Mouse (Mus musculus): ENCODE data around the gene Foxk1. TPM values are rescaled to one million over a fixed set of nuclear protein-coding genes. Genes with fewer than 3 reads are reported as not detected.

Foxk1 gene
- 3.1 and 3.3 TPM in 2 replicates for polyA plus RNA-seq (2015; fragmentation: Nextera tagmentation; extraction: Ambion mirVana)

GRCm38 (mm10) chr5:142400981-142401640 lies at the start of gene Foxk1:
Foxk1 (plus strand) TSS chr5:142401497.
- Histone ChIP-seq H3K27me3 (ENCODE audit: control insufficient read depth, insufficient read depth, low read depth, low read length) (no peaks in the 10 kb centered on the region), H3K9ac (ENCODE audit: low read length) (peak within 1 kb of the TSS; percentile 98), H3K4me3 (ENCODE audit: low read length) (peak within 1 kb of the TSS; percentile 100), H3K4me1 (replicated peaks; ENCODE audit: control insufficient read depth, insufficient read depth, low read length) (peaks cover 38% of the 10 kb centered on the region), H3K36me3 (ENCODE audit: control insufficient read depth, insufficient read depth, low read length) (no peaks in the 10 kb centered on the region), H3K27ac (ENCODE audit: low read length) (peak within 1 kb of the TSS; percentile 89), H3K4me2 (ENCODE audit: low read depth, low read length) (peak within 1 kb of the TSS; percentile 73), H3K9me3 (ENCODE audit: control insufficient read depth, low read length) (no peaks in the 10 kb centered on the region)
- 0% methylated on average over 23 of the region's 60 CpGs for WGBS
- ATAC-seq (ENCODE audit: low read depth), result peak; percentile 91

GRCm38 (mm10) chr5:142352336-142352892 lies 48.9 kb upstream of the Foxk1 start:
- H3K36me3 ChIP-seq (ENCODE audit: control insufficient read depth, insufficient read depth, low read length), result no peaks in the 10 kb centered on the region
- H3K27ac ChIP-seq (ENCODE audit: low read length), result no peak overlapping the region
- H3K9me3 ChIP-seq (ENCODE audit: control insufficient read depth, low read length), result no peaks in the 10 kb centered on the region
- no peaks in the 10 kb centered on the region for H3K4me1 ChIP-seq (replicated peaks; ENCODE audit: control insufficient read depth, insufficient read depth, low read length)
- no peak overlapping the region for H3K4me2 ChIP-seq (ENCODE audit: low read depth, low read length)
- H3K4me3 ChIP-seq (ENCODE audit: low read length), result no peak overlapping the region
- 83% methylated on average over 5 of the region's 5 CpGs for WGBS
- no peak for ATAC-seq (ENCODE audit: low read depth)
- no peaks in the 10 kb centered on the region for H3K27me3 ChIP-seq (ENCODE audit: control insufficient read depth, insufficient read depth, low read depth, low read length)
- H3K9ac ChIP-seq (ENCODE audit: low read length), result no peak overlapping the region

- 70% methylated on average over 3 of the region's 3 CpGs for WGBS
- Histone ChIP-seq H3K27ac (ENCODE audit: low read length) (no peak overlapping the region), H3K27me3 (ENCODE audit: control insufficient read depth, insufficient read depth, low read depth, low read length) (no peaks in the 10 kb centered on the region), H3K4me1 (replicated peaks; ENCODE audit: control insufficient read depth, insufficient read depth, low read length) (no peaks in the 10 kb centered on the region), H3K4me2 (ENCODE audit: low read depth, low read length) (no peak overlapping the region), H3K9ac (ENCODE audit: low read length) (no peak overlapping the region), H3K9me3 (ENCODE audit: control insufficient read depth, low read length) (no peaks in the 10 kb centered on the region), H3K4me3 (ENCODE audit: low read length) (no peak overlapping the region), H3K36me3 (ENCODE audit: control insufficient read depth, insufficient read depth, low read length) (no peaks in the 10 kb centered on the region)
- no peak for ATAC-seq (ENCODE audit: low read depth)
These were observed 46.2 kb upstream of the Foxk1 start for GRCm38 (mm10) chr5:142355144-142355543.

- ATAC-seq (ENCODE audit: low read depth), result no peak
- Histone ChIP-seq H3K9ac (ENCODE audit: low read length) (no peak overlapping the region), H3K4me2 (ENCODE audit: low read depth, low read length) (no peak overlapping the region), H3K4me3 (ENCODE audit: low read length) (no peak overlapping the region), H3K9me3 (ENCODE audit: control insufficient read depth, low read length) (no peaks in the 10 kb centered on the region), H3K27me3 (ENCODE audit: control insufficient read depth, insufficient read depth, low read depth, low read length) (no peaks in the 10 kb centered on the region), H3K36me3 (ENCODE audit: control insufficient read depth, insufficient read depth, low read length) (no peaks in the 10 kb centered on the region), H3K27ac (ENCODE audit: low read length) (no peak overlapping the region), H3K4me1 (replicated peaks; ENCODE audit: control insufficient read depth, insufficient read depth, low read length) (no peaks in the 10 kb centered on the region)
- 47% methylated on average over 5 of the region's 5 CpGs for WGBS
These were observed 40.1 kb upstream of the Foxk1 start for GRCm38 (mm10) chr5:142361166-142361565.

GRCm38 (mm10) chr5:142362894-142363293 lies 38.4 kb upstream of the Foxk1 start:
- Histone ChIP-seq H3K4me2 (ENCODE audit: low read depth, low read length) (no peak overlapping the region), H3K4me1 (replicated peaks; ENCODE audit: control insufficient read depth, insufficient read depth, low read length) (peaks cover 4% of the 10 kb centered on the region), H3K36me3 (ENCODE audit: control insufficient read depth, insufficient read depth, low read length) (no peaks in the 10 kb centered on the region), H3K4me3 (ENCODE audit: low read length) (no peak overlapping the region), H3K9ac (ENCODE audit: low read length) (no peak overlapping the region), H3K27me3 (ENCODE audit: control insufficient read depth, insufficient read depth, low read depth, low read length) (no peaks in the 10 kb centered on the region), H3K27ac (ENCODE audit: low read length) (no peak overlapping the region), H3K9me3 (ENCODE audit: control insufficient read depth, low read length) (no peaks in the 10 kb centered on the region)
- WGBS, result 47% methylated on average over 3 of the region's 3 CpGs
- ATAC-seq (ENCODE audit: low read depth), result no peak

- Histone ChIP-seq H3K36me3 (ENCODE audit: control insufficient read depth, insufficient read depth, low read length) (no peaks in the 10 kb centered on the region), H3K4me3 (ENCODE audit: low read length) (no peak overlapping the region), H3K4me2 (ENCODE audit: low read depth, low read length) (no peak overlapping the region), H3K9ac (ENCODE audit: low read length) (no peak overlapping the region), H3K4me1 (replicated peaks; ENCODE audit: control insufficient read depth, insufficient read depth, low read length) (peaks cover 11% of the 10 kb centered on the region), H3K27ac (ENCODE audit: low read length) (no peak overlapping the region; the same call in 1 of the 2 replicates), H3K27me3 (ENCODE audit: control insufficient read depth, insufficient read depth, low read depth, low read length) (no peaks in the 10 kb centered on the region), H3K9me3 (ENCODE audit: control insufficient read depth, low read length) (no peaks in the 10 kb centered on the region)
- WGBS, result 36% methylated on average over 5 of the region's 5 CpGs
- peak; percentile 20 for ATAC-seq (ENCODE audit: low read depth)
These were observed 37.2 kb upstream of the Foxk1 start for GRCm38 (mm10) chr5:142364095-142364494.

- Histone ChIP-seq H3K4me3 (ENCODE audit: low read length) (peak overlapping the region; percentile 73), H3K4me2 (ENCODE audit: low read depth, low read length) (peak overlapping the region; percentile 89), H3K27me3 (ENCODE audit: control insufficient read depth, insufficient read depth, low read depth, low read length) (no peaks in the 10 kb centered on the region), H3K27ac (ENCODE audit: low read length) (peak overlapping the region; percentile 75), H3K9me3 (ENCODE audit: control insufficient read depth, low read length) (no peaks in the 10 kb centered on the region), H3K9ac (ENCODE audit: low read length) (peak overlapping the region; percentile 85), H3K4me1 (replicated peaks; ENCODE audit: control insufficient read depth, insufficient read depth, low read length) (peaks cover 19% of the 10 kb centered on the region), H3K36me3 (ENCODE audit: control insufficient read depth, insufficient read depth, low read length) (no peaks in the 10 kb centered on the region)
- peak; percentile 91 for ATAC-seq (ENCODE audit: low read depth)
- WGBS, result under 1% methylated on average over 68 of the region's 83 CpGs
These were observed 33.9 kb upstream of the Foxk1 start for GRCm38 (mm10) chr5:142367085-142368081.

- peak overlapping the region; percentile 73 for H3K4me3 ChIP-seq (ENCODE audit: low read length)
- peak overlapping the region; percentile 89 for H3K4me2 ChIP-seq (ENCODE audit: low read depth, low read length)
- H3K27ac ChIP-seq (ENCODE audit: low read length), result peak overlapping the region; percentile 75
- peaks cover 19% of the 10 kb centered on the region for H3K4me1 ChIP-seq (replicated peaks; ENCODE audit: control insufficient read depth, insufficient read depth, low read length)
- H3K9me3 ChIP-seq (ENCODE audit: control insufficient read depth, low read length), result no peaks in the 10 kb centered on the region
- H3K9ac ChIP-seq (ENCODE audit: low read length), result peak overlapping the region; percentile 85
- 41% methylated on average over 5 of the region's 5 CpGs for WGBS
- no peak for ATAC-seq (ENCODE audit: low read depth)
- H3K27me3 ChIP-seq (ENCODE audit: control insufficient read depth, insufficient read depth, low read depth, low read length), result no peaks in the 10 kb centered on the region
- H3K36me3 ChIP-seq (ENCODE audit: control insufficient read depth, insufficient read depth, low read length), result no peaks in the 10 kb centered on the region
These were observed 33.2 kb upstream of the Foxk1 start for GRCm38 (mm10) chr5:142368122-142368521.
